Mouse (Mus musculus) heart, postnatal 0 days (tissue): ENCODE data around the gene Vav3.
"Not testable (repeated sequence)": the region's sequence is repeated elsewhere in the genome, so short reads cannot be mapped to it uniquely, and the experiment has no call there.

ENCODE experiments used
- CTCF ChIP-seq: IDR thresholded peaks from 2 replicates; pipeline ENCODE4 v1.5.1; 2016; ENCODE audit warnings: antibody characterized with exemption, control low read depth, low read depth
- EP300 ChIP-seq: IDR thresholded peaks from 2 replicates; pipeline ENCODE4 v1.6.1; 2016; ENCODE audit warnings: antibody characterized with exemption, low read depth

- TF ChIP-seq CTCF, EP300: not testable (repeated sequence)
Observed at GRCm38 (mm10) chr3:109448249-109448648, 107.8 kb downstream of the Vav3 start.
